Mouse (Mus musculus): ENCODE results near the gene Ptprr. TPM values are rescaled to one million over a fixed set of nuclear protein-coding genes. Genes with fewer than 3 reads are reported as not detected.

Ptprr gene
- polyA plus RNA-seq, 1 experiment from 2014 or later = 2.2 TPM

GRCm38 (mm10) chr10:116310516-116311210 is 292.6 kb downstream of the Ptprr start:
- Histone ChIP-seq H3K9me3 (replicated peaks; ENCODE audit: low read length) (no peaks in the 10 kb centered on the region), H3K4me3 (replicated peaks; ENCODE audit: low read depth, low read length) (no peak overlapping the region), H3K27me3 (ENCODE audit: insufficient read depth, low read length) (no peaks in the 10 kb centered on the region), H3K27ac (no peak overlapping the region), H3K4me2 (ENCODE audit: low read length) (no peak overlapping the region), H3K4me1 (replicated peaks; ENCODE audit: insufficient read depth, low read length) (no peaks in the 10 kb centered on the region), H3K9ac (ENCODE audit: low read depth, low read length) (no peak overlapping the region), H3K36me3 (ENCODE audit: insufficient read depth, low read length) (no peaks in the 10 kb centered on the region)
- TF ChIP-seq CTCF (IDR thresholded peaks at IDR 0.05; ENCODE audit: low read depth) = no peak
- WGBS = 57% methylated on average over 11 of the region's 11 CpGs
- DNase-seq (ENCODE audit: low spot score) = peak; percentile 21
- no peak for ATAC-seq (replicated peaks; ENCODE audit: low FRiP score, low read depth)

DNA sequence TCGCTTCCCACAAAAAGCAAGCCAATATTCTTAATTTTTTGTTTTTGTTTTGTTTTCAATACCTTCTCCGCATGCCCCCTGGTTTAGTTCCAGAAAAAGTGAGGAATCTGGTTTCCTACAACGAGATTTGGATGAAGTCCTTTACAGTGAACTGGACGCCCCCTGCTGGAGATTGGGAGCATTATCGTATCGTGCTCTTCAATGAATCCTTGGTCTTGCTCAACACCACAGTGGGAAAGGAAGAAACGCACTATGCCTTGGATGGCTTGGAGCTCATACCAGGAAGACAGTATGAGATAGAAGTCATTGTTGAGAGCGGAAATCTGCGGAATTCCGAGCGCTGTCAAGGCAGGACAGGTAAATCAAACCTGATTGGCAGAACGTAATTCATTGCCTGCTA is 301.2 kb downstream of the Ptprr start:
- no peak overlapping the region for H3K4me2 ChIP-seq (ENCODE audit: low read length)

More for the DNA sequence above, 301.2 kb downstream of the Ptprr start:
- WGBS = 21% methylated on average over 12 of the region's 12 CpGs
- no peaks in the 10 kb centered on the region for H3K27me3 ChIP-seq (ENCODE audit: insufficient read depth, low read length)
- no peaks in the 10 kb centered on the region for H3K9me3 ChIP-seq (replicated peaks; ENCODE audit: low read length)
- no peaks in the 10 kb centered on the region for H3K4me1 ChIP-seq (replicated peaks; ENCODE audit: insufficient read depth, low read length)
- H3K9ac ChIP-seq (ENCODE audit: low read depth, low read length) = no peak overlapping the region
- ATAC-seq (replicated peaks; ENCODE audit: low FRiP score, low read depth) (peak; percentile 69; the same call in 1 of the 2 replicates), DNase-seq (ENCODE audit: low spot score) (peak; percentile 94)
- TF ChIP-seq CTCF (IDR thresholded peaks at IDR 0.05; ENCODE audit: low read depth) = peak; percentile 93
- no peaks in the 10 kb centered on the region for H3K36me3 ChIP-seq (ENCODE audit: insufficient read depth, low read length)
- no peak overlapping the region for H3K27ac ChIP-seq
- no peak overlapping the region for H3K4me3 ChIP-seq (replicated peaks; ENCODE audit: low read depth, low read length)

Other genes with a start within 250 kb of the Ptprr start
- gene Tspan8, start 201.4 kb upstream of the Ptprr start, polyA plus RNA-seq (2015; fragmentation: Nextera tagmentation; extraction: Ambion mirVana) = 93.9 and 106 TPM in 2 replicates
- not detected in 2 replicates for gene 4933416C03Rik, start 95.7 kb downstream of the Ptprr start, polyA plus RNA-seq (2015; fragmentation: Nextera tagmentation; extraction: Ambion mirVana)

Data from kidney, postnatal 0 days (tissue).